Mouse (Mus musculus) liver, embryonic 14.5 days (tissue): ENCODE measurements around the gene Dixdc1.

Source experiments
- CTCF ChIP-seq: IDR thresholded peaks from 2 replicates; pipeline ENCODE4 v1.5.1; 2016; ENCODE audit warnings: antibody characterized with exemption, low read depth, control low read depth
- EP300 ChIP-seq: IDR thresholded peaks from 2 replicates; pipeline ENCODE4 v1.6.1; 2016; ENCODE audit warnings: antibody characterized with exemption, low read depth

GRCm38 (mm10) chr9:50670690-50671089 lies 68.6 kb downstream of the Dixdc1 start:
- TF ChIP-seq CTCF = peak; percentile 82
- TF ChIP-seq EP300 = no peak
